Mouse (Mus musculus) bone marrow macrophage, adult 2 months (primary cell): ENCODE data around the gene Ttll3. TPM values are rescaled to one million over a fixed set of nuclear protein-coding genes. Genes with fewer than 3 reads are reported as not detected.

Source experiments
- H3K27ac ChIP-seq: 2 replicates; pipeline ENCODE4 v1.5.1; 2012; ENCODE audit warnings: low read depth, low read length; ENCODE audit not compliant: insufficient read depth
- H3K4me1 ChIP-seq: 2 replicates; pipeline ENCODE4 v1.6.1; 2012; ENCODE audit warnings: low read length; ENCODE audit not compliant: control insufficient read depth, insufficient read depth
- H3K4me3 ChIP-seq: 2 replicates; pipeline ENCODE4 v1.5.1; 2012; ENCODE audit warnings: mild to moderate bottlenecking, low read length, moderate library complexity; ENCODE audit not compliant: insufficient read depth
- CTCF ChIP-seq: IDR thresholded peaks from 2 replicates; pipeline ENCODE4 v1.5.1; 2012; ENCODE audit warnings: low read depth, mild to moderate bottlenecking, low read length, moderate library complexity
- POLR2A ChIP-seq: IDR thresholded peaks from 2 replicates; pipeline ENCODE4 v1.6.1; 2012; ENCODE audit warnings: mild to moderate bottlenecking, low read depth, low read length, borderline replicate concordance
- polyA plus RNA-seq: library from polyadenylated mRNA; stranded (reverse); fragments of >200 nt; gene quantifications from 2 replicates; pipeline ENCODE4 v1.2.4, GENCODE M21; 2012; ENCODE audit not compliant: missing spikeins, insufficient read depth, insufficient read length

Ttll3 gene
- polyA plus RNA-seq, 1 experiment, result 12.5 TPM

- no peak overlapping the region for H3K4me3 ChIP-seq
- TF ChIP-seq POLR2A (no peak), CTCF (no peak)
- H3K4me1 ChIP-seq, result no peaks in the 10 kb centered on the region
- no peak overlapping the region for H3K27ac ChIP-seq
These were observed 3.5 kb downstream of the Ttll3 start for GRCm38 (mm10) chr6:113392387-113393071.

DNA sequence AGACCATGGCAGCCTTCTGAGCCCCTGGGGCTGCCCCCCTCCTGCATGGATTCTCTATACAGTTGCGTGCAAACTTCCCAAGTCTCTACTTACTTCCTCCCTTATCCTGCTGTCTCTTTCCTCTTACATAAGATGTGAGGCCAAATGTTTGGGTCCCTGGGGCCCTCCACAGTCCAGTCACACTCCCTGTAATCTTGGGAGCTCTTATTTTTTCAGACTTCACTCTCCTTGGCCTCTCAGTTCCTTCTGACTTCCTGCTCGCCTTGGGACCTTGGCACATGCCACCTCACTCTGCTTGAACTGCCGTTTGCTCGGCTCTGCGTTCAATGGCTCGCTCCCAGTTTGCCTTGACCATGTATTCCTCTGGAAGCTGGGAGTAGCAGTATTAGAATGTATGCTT is 4.9 kb downstream of the Ttll3 start:
- TF ChIP-seq CTCF (no peak), POLR2A (no peak)
- Histone ChIP-seq H3K27ac (no peak overlapping the region), H3K4me3 (no peak overlapping the region), H3K4me1 (no peaks in the 10 kb centered on the region)

DNA sequence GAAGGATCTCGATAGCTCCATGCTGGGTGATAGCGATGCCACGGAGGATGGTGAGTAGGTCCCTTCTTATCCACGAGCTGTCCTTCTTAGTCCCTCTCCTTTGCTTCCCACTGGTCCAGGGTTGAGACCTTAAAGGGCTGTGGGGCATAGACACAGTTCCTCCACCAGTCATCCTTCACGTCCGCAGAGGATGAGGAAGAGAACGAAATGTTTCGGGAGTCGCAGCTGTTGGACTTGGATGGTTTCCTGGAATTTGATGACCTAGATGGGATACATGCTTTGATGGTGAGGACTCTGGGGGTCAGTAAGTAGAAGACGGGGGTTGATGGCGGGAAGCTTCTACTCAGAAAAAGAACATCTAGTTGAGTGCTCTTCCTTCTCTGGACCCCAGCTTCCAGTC is 5.8 kb downstream of the Ttll3 start:
- H3K27ac ChIP-seq, result no peak overlapping the region
- TF ChIP-seq CTCF (no peak), POLR2A (no peak)
- H3K4me1 ChIP-seq, result no peaks in the 10 kb centered on the region
- H3K4me3 ChIP-seq, result no peak overlapping the region

- no peak overlapping the region for H3K4me3 ChIP-seq
- no peaks in the 10 kb centered on the region for H3K4me1 ChIP-seq
- H3K27ac ChIP-seq, result no peak overlapping the region
- TF ChIP-seq POLR2A, result no peak
These were observed 6.4 kb downstream of the Ttll3 start for GRCm38 (mm10) chr6:113395501-113395900.

DNA sequence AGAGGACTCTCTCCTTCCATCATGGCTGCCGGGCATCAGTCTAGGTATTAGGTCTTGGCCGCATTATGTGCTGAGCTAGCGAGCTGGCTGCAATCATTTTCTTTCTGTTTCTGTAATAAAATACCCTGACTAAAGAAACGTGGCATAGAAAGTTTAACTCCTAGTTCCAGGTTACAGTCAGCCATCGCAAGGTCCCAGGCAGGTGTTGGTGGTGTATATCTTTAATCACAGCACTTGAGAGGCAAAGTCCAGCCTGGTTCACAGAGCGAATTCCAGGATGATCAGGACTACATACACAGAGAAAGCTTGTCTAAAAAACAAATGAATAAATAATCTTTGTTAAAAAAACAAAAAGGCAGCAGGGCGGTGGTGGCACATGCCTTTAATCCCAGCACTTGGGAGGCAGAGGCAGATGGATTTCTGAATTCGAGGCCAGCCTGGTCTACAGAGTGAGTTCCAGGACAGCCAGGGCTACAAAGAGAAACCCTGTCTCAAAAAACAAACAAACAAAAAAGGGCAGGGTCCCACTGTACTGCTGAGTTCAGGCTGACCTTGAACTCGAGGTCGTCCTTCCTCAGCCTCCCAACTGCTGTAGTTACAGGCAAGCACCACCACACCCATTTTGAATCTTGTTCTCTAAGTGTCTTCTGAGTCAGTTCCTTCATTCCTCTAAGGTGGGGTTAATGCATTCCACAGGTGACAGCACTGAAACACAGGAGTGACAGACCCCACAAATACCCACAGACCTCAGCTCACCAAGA is 7.4 kb downstream of the Ttll3 start:
- Histone ChIP-seq H3K27ac (no peak overlapping the region), H3K4me3 (no peak overlapping the region), H3K4me1 (peaks cover 5% of the 10 kb centered on the region)
- no peak for TF ChIP-seq CTCF
- TF ChIP-seq POLR2A, result no peak

DNA sequence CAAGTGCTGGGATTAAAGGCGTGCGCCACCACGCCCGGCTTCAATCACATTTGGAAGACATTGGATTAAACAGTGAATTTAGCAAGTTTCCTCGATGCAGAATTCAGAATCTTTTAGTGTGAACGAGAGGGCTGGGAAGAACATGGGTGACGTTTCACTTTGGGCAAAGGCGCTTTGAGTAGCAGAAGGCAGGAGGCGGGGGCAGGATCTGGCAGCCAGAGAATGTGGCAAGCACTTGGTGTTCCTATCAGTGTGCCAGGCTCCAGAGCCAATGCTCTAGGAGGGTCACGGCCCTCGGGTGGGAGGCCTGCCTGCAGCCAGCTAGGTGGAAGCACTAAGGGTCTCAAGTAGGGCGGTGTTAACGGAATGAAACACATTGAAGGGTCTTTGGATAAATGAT is 13.0 kb downstream of the Ttll3 start:
- no peak overlapping the region for H3K4me3 ChIP-seq
- H3K4me1 ChIP-seq, result peaks cover 5% of the 10 kb centered on the region
- no peak overlapping the region for H3K27ac ChIP-seq
- TF ChIP-seq POLR2A (no peak), CTCF (no peak)

- no peak for TF ChIP-seq POLR2A
- no peak for TF ChIP-seq CTCF
- Histone ChIP-seq H3K27ac (no peak overlapping the region), H3K4me1 (peaks cover 5% of the 10 kb centered on the region), H3K4me3 (no peak overlapping the region)
These were observed 15.8 kb downstream of the Ttll3 start for GRCm38 (mm10) chr6:113404649-113405448.

DNA sequence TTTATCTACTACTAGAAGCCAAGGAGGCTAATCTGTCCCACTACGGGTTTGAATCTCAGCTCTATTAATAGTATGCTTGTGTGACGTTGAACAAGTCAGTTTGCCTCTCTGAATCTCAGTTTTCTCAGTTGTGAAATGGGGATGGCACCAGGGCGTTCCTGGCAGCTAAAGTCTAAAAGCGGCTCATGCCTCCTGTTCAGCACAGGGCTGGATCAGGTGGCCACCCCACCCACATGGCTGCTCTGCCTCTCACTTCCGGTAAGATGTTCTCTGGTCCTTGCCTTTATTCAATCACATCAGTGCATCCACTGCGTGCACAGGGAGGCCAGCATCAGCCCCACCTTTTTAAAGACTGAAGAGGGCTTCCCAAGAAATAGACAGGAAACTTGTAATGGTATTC is 16.4 kb downstream of the Ttll3 start:
- Histone ChIP-seq H3K27ac (no peak overlapping the region), H3K4me3 (no peak overlapping the region), H3K4me1 (peaks cover 5% of the 10 kb centered on the region)
- no peak for TF ChIP-seq POLR2A
- no peak for TF ChIP-seq CTCF

DNA sequence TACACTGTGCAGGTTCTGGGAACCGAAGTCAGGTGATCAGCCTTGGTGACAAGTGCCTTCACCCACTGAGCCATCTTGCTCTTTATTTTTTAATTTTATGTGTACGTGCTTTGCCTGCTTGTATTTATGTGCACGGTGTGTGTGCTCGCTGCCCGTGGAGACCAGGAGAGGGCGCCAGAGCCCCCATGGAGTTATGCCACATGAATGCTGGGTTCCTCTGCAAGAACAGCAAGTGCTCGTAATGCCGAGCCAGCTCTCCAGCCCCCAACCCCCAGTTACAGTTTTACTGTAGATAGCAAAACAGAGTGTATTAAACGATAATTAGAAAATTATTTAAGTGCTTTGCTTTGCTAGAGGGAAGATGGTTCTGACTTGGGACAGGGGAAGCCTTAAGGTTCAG is 17.6 kb downstream of the Ttll3 start:
- TF ChIP-seq POLR2A (no peak), CTCF (0 out of 2 replicates have a peak, but pooled peaks have one; percentile 31)
- Histone ChIP-seq H3K27ac (no peak overlapping the region), H3K4me1 (no peaks in the 10 kb centered on the region), H3K4me3 (no peak overlapping the region)

- TF ChIP-seq CTCF (no peak), POLR2A (no peak)
- Histone ChIP-seq H3K27ac (no peak overlapping the region), H3K4me3 (no peak overlapping the region), H3K4me1 (no peaks in the 10 kb centered on the region)
These were observed 20.9 kb downstream of the Ttll3 start for GRCm38 (mm10) chr6:113410001-113410400.
